ENCODE assay signal across 11 mouse cellular contexts in the genomic region with DNA sequence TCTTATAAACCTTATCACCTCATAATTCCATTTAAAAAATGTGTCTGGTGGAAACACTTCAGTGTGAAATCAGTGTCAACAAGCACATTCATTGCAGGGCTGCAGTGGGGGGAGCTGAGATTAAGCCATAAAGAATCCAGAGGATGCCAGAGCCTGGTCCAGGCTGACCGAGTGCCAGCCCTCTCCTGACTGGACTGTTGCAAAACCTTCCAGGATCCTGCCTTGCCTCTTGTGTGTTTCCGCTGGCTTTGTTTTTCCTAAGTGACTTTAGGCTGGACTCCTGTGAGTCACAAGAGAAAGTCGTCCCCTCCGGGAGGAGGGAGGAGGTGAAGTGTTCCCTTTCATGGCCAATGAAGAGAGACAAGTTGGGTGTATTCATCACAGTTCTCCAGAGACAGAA.
DNase-seq lines count a peak whose midpoint lies in the region; ATAC-seq and TF ChIP-seq lines count a peak whose summit lies in the region.
"Had no signal": no experiment of that assay in that cellular context is flagged by ENCODE, and none has a peak within 500 bp of the region (broad histone marks: within the 10 kb centered on the region; RNA-seq: fewer than 3 reads in every experiment).

No protein-coding gene starts in this region.

- H3K4me2 ChIP-seq in heart, embryonic 16.5 days (ENCODE audit: low read depth, low read length), result peak overlapping the region; percentile 15; the same call in 1 of the 2 replicates

- H3K27me3 ChIP-seq in heart, embryonic 16.5 days (ENCODE audit: control insufficient read depth, insufficient read depth, low read length), result no peaks in the 10 kb centered on the region

- no peak for TF ChIP-seq CTCF in layer of hippocampus, adult 2 months (conservative IDR thresholded peaks at IDR 0.05)

- H3K27ac ChIP-seq in layer of hippocampus, adult 2 months, result peak overlapping the region; percentile 67; the same call in 1 of the 2 replicates
- peak overlapping the region; percentile 98 for H3K27ac ChIP-seq in heart, embryonic 16.5 days (ENCODE audit: low read length)

- H3K4me1 ChIP-seq in heart, embryonic 16.5 days (ENCODE audit: control insufficient read depth, insufficient read depth, low read length), result peaks cover 79% of the 10 kb centered on the region

- no peak overlapping the region for H3K4me3 ChIP-seq in layer of hippocampus, adult 2 months
- no peak overlapping the region for H3K4me3 ChIP-seq in heart, embryonic 16.5 days (ENCODE audit: low read length)

- WGBS in heart, embryonic 16.5 days, result 22% methylated on average over 4 of the region's 4 CpGs

- peak; percentile 86 for ATAC-seq in heart, embryonic 16.5 days (replicated peaks; ENCODE audit: extremely low read depth, insufficient read depth, low FRiP score)

- H3K9ac ChIP-seq in heart, embryonic 16.5 days (ENCODE audit: low read length), result peak overlapping the region; percentile 67

- intact Hi-C loops in left cerebral cortex, postnatal 14 days (cut with DNase I), result no loop called here
- intact Hi-C loops in left cerebral cortex, postnatal 25 days (cut with DNase I), result no loop called here

- no peaks in the 10 kb centered on the region for H3K9me3 ChIP-seq in heart, embryonic 16.5 days (replicated peaks; ENCODE audit: control insufficient read depth, low read length)

- peaks cover 3% of the 10 kb centered on the region; the same call in 1 of the 2 replicates for H3K36me3 ChIP-seq in heart, embryonic 16.5 days (ENCODE audit: control insufficient read depth, insufficient read depth)

- no peak for DNase-seq in layer of hippocampus, adult 2 months (ENCODE audit: low spot score in 2 of 2)
- no peak for DNase-seq in layer of hippocampus, adult 8-10 months (ENCODE audit: low spot score in 2 of 2)
- DNase-seq in adrenal gland, postnatal 25 days, result peak; percentile 56
- peak; percentile 89 for DNase-seq in lung, postnatal 36 days
- no peak for DNase-seq in c-Kit-positive CD71-positive TER-119-positive erythroid progenitor cells, embryonic 14.5 days (ENCODE audit: low spot score)
- DNase-seq in left cerebral cortex, postnatal 14 days (ENCODE audit: low spot score in 2 of 2), result no peak
- no peak for DNase-seq in left cerebral cortex, postnatal 25 days (ENCODE audit: low spot score in 2 of 2)
- DNase-seq: cerebellum, postnatal 25 days; kidney, postnatal 25 days; thymus, adult 2 months had no signal

Comparison
In these comparisons a context has a peak if more than half of its experiments do, and no peak if none do; other contexts are left out.
1. DNase-seq: peak in adrenal gland, postnatal 25 days (single experiment) and lung, postnatal 36 days (single experiment); none in layer of hippocampus, adult 2 months (0 of 2), layer of hippocampus, adult 8-10 months (0 of 2), c-Kit-positive CD71-positive TER-119-positive erythroid progenitor cells, embryonic 14.5 days (single experiment), left cerebral cortex, postnatal 14 days (0 of 2) and left cerebral cortex, postnatal 25 days (0 of 2).